Mouse (Mus musculus) kidney, adult 2 months (tissue): ENCODE results near the gene Fam222a. TPM values are rescaled to one million over a fixed set of nuclear protein-coding genes. Genes with fewer than 3 reads are reported as not detected.
A peak's percentile ranks its signal among the peaks of the same experiment; 100 is the strongest.

Experiments
- DNase-seq: peaks from one replicate; pipeline ENCODE4 v3.0.0; 2021
- H3K27ac ChIP-seq: fragments of 200-500 bp; 2 replicates; pipeline ENCODE4 v1.5.1; 2012; ENCODE audit warnings: low read depth, low read length, control low read depth, inconsistent platforms; ENCODE audit not compliant: insufficient read depth
- H3K27me3 ChIP-seq: fragments of 200-500 bp; replicated peaks from 2 replicates; pipeline ENCODE4 v1.6.1; 2012; ENCODE audit warnings: mild to moderate bottlenecking, moderate library complexity, low read length, inconsistent platforms; ENCODE audit not compliant: control insufficient read depth, insufficient read depth
- H3K36me3 ChIP-seq: fragments of 200-500 bp; 2 replicates; pipeline ENCODE4 v1.6.1; 2012; ENCODE audit warnings: mild to moderate bottlenecking, moderate library complexity, low read length, inconsistent platforms; ENCODE audit not compliant: control insufficient read depth, insufficient read depth
- H3K4me1 ChIP-seq: fragments of 200-500 bp; 2 replicates; pipeline ENCODE4 v1.6.1; 2011; ENCODE audit warnings: low read length; ENCODE audit not compliant: control insufficient read depth, insufficient read depth
- H3K4me3 ChIP-seq: fragments of 200-500 bp; 2 replicates; pipeline ENCODE4 v1.5.1; 2011; ENCODE audit warnings: mild to moderate bottlenecking, low read depth, low read length, control low read depth; ENCODE audit not compliant: insufficient read depth
- CTCF ChIP-seq: fragments of 200-500 bp; conservative IDR thresholded peaks from 2 replicates; pipeline ENCODE4 v1.5.1; 2011; ENCODE audit warnings: low read depth, mild to moderate bottlenecking, control low read depth, low read length, moderate library complexity, mixed read lengths; ENCODE audit not compliant: insufficient read depth, insufficient read length
- POLR2A ChIP-seq: fragments of 200-500 bp; IDR thresholded peaks from one replicate; pipeline ENCODE4 v1.6.1; 2011; ENCODE audit warnings: low read depth, low read length, control low read depth
- WGBS: fragments of 180-500 bp; shearing (Covaris S2); methylation state at CpG from one replicate; pipeline ENCODE4 v1.1.7; 2018; 5-methylcytosine and 5-hydroxymethylcytosine counted together
- polyA plus RNA-seq: library from polyadenylated mRNA; depleted of rRNA; stranded (reverse); fragments of >200 nt; gene quantifications from 2 replicates; pipeline ENCODE4 v1.2.3, GENCODE M21; 2012

Gene Fam222a
- polyA plus RNA-seq, 1 experiment: 4.9 TPM

- 41% methylated on average over 8 of the region's 8 CpGs for WGBS
- Histone ChIP-seq H3K27me3 (no peaks in the 10 kb centered on the region), H3K4me3 (no peak overlapping the region), H3K27ac (no peak overlapping the region), H3K36me3 (no peaks in the 10 kb centered on the region), H3K4me1 (peaks cover 7% of the 10 kb centered on the region; the same call in 1 of the 2 replicates)
- no peak for TF ChIP-seq CTCF
- no peak for TF ChIP-seq POLR2A
- peak; percentile 88 for DNase-seq
Measured at GRCm38 (mm10) chr5:114607651-114608050, 39.8 kb downstream of the Fam222a start.

DNA sequence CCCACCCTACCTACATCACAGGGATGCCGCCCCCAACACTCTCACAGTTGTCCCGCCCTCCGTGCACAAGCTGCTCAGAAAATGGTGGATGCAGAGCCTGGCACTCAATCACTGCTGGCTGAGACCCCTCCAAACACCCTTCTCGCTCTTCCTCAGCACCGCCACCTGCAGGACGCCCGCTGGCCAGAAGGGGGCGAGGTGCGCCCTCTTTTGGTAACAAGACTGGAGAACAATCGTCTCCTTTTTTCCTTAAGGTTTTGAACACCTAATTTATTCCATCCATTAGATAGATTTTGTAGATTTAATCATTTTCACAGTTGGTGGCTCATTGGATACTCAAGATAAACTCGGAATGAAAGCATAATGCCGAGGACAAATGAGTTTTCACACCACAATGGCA lies 40.7 kb downstream of the Fam222a start:
- Histone ChIP-seq H3K27ac (no peak overlapping the region), H3K36me3 (no peaks in the 10 kb centered on the region), H3K27me3 (no peaks in the 10 kb centered on the region), H3K4me3 (no peak overlapping the region), H3K4me1 (peaks cover 7% of the 10 kb centered on the region; the same call in 1 of the 2 replicates)
- DNase-seq: peak; percentile 71
- peak; percentile 83 for TF ChIP-seq CTCF
- TF ChIP-seq POLR2A: no peak
- WGBS: 13% methylated on average over 12 of the region's 12 CpGs

DNA sequence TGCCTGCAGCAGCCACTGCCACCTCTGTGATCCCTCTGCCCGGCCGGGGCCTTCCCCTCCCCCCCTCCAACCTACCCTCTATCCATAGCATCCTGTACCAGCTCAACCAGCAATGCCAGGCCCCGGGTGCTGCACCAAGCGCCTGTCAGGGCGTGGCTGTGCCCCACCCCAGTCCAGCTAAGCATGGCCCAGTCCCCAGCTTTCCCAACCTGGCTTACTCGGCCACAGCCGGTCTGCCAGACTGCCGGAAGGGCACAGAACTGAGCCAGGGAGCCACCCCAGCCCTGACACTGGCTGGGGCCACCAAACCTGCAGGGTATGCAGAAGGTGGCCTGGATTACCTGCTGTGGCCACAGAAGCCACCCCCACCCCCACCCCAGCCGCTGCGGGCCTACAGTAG lies 43.4 kb downstream of the Fam222a start:
- H3K27ac ChIP-seq: no peak overlapping the region
- 93% methylated on average over 10 of the region's 10 CpGs for WGBS
- H3K4me3 ChIP-seq: no peak overlapping the region
- TF ChIP-seq CTCF (no peak), POLR2A (no peak)
- H3K27me3 ChIP-seq: no peaks in the 10 kb centered on the region
- peaks cover 7% of the 10 kb centered on the region; the same call in 1 of the 2 replicates for H3K4me1 ChIP-seq
- no peaks in the 10 kb centered on the region for H3K36me3 ChIP-seq
- no peak for DNase-seq

DNA sequence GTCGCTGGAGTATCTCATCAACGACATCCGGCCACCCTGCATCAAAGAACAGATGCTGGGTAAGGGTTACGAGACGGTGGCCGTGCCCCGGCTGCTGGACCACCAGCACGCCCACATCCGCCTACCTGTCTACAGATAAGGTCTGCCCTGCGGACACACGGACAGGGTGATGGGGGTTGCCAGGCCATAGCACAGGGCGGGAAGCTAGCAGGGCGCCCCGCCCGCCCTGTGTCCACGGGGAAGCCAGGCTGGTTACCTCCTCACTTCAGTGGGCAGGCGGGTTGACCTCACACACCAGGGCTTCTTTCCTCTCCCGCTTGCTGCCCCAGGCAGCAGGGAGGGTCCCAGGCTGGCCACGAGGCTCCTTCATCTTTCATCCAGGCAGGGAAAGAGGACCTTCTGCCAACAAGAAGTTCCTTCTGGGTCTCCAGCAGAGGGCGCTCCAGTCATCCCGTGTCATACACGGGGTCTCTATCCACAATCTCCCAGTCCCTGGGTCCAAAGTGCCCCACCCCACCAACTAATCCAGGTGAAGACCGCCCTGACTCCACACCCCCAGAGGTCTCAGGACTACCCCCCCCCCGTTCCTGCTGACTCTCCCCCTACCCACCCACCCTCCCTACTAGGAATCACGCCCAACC lies 44.3 kb downstream of the Fam222a start:
- no peak overlapping the region for H3K27ac ChIP-seq
- no peaks in the 10 kb centered on the region for H3K36me3 ChIP-seq
- TF ChIP-seq CTCF (peak; percentile 55), POLR2A (no peak)
- H3K4me3 ChIP-seq: no peak overlapping the region
- H3K27me3 ChIP-seq: no peaks in the 10 kb centered on the region
- peaks cover 7% of the 10 kb centered on the region; the same call in 1 of the 2 replicates for H3K4me1 ChIP-seq
- no peak for DNase-seq
- WGBS: 74% methylated on average over 25 of the region's 25 CpGs

DNA sequence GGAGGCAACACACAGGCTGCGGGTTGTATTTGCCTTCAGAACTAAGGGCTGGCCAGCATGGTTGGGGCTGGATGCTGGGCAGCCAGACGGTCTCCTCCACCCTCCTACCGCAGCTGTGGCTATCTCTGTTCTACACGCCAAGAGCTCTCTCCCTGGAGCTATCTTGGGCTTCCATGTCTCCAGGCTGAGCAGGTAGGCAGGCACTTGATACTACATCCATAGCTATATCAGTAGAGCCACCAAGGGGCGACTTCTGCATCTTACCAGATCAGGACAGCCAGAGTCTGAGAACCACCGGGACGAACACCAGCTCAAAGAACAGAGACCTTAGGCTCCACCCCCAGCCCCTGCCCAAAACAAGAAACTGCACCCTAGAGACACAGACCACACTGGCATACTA lies 47.0 kb downstream of the Fam222a start:
- no peak overlapping the region for H3K4me3 ChIP-seq
- 63% methylated on average over 7 of the region's 7 CpGs for WGBS

DNA sequence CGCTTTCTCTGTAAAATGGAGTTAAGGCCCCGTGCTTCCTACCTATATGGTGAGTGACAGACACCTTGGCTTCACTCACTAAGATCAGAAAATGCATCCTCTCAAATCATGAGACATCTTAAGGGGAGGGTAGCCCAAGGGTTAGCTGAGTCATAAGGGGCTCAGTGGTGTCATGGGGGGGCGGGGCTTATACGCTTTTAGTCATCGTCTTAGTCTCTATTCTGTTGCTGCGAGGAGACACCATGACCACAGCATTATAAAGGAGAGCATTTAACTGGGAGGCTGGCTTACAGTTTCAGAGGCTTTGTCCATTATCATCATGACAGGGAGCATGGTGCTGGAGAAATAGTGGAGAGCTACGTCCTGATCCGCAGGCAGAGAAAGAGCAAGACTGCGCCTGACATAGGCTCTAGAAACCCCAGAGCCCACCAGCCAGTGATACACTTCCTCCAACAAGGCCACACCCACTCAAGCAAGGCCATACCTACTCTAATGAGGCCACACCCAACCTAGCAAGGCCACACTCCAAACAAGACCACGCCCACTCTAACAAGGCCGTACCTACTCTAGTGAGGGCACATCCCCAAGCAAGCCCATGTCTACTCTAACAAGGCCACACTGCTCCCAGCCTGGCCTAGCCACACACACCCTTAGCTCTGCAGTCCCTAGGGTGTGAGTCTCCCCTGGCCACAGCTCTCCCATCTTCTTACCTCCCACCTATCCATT lies 48.7 kb downstream of the Fam222a start:
- no peaks in the 10 kb centered on the region for H3K4me1 ChIP-seq

More for the DNA sequence above, 47.0 kb downstream of the Fam222a start:
- H3K27me3 ChIP-seq: no peaks in the 10 kb centered on the region
- H3K36me3 ChIP-seq: no peaks in the 10 kb centered on the region
- no peak for DNase-seq
- no peak overlapping the region for H3K27ac ChIP-seq
- TF ChIP-seq CTCF (no peak), POLR2A (no peak)
- H3K4me1 ChIP-seq: no peaks in the 10 kb centered on the region

GRCm38 (mm10) chr5:114617809-114618208 lies 50.0 kb downstream of the Fam222a start:
- no peak for DNase-seq
- no peak for TF ChIP-seq POLR2A
- TF ChIP-seq CTCF: no peak

More for the DNA sequence above, 48.7 kb downstream of the Fam222a start:
- Histone ChIP-seq H3K27me3 (no peaks in the 10 kb centered on the region), H3K27ac (no peak overlapping the region), H3K4me3 (no peak overlapping the region), H3K36me3 (no peaks in the 10 kb centered on the region)
- 87% methylated on average over 11 of the region's 11 CpGs for WGBS
- TF ChIP-seq POLR2A (no peak), CTCF (no peak)
- DNase-seq: no peak

More at GRCm38 (mm10) chr5:114617809-114618208, 50.0 kb downstream of the Fam222a start:
- Histone ChIP-seq H3K36me3 (no peaks in the 10 kb centered on the region), H3K27ac (no peak overlapping the region), H3K4me3 (no peak overlapping the region), H3K27me3 (no peaks in the 10 kb centered on the region), H3K4me1 (no peaks in the 10 kb centered on the region)
- WGBS: 73% methylated on average over 12 of the region's 12 CpGs
